Mouse (Mus musculus): ENCODE data around the gene Ptx3. TPM values are rescaled to one million over a fixed set of nuclear protein-coding genes. Genes with fewer than 3 reads are reported as not detected.
A peak's percentile ranks its signal among the peaks of the same experiment; 100 is the strongest.

The Ptx3 gene
- total RNA-seq, 2 experiments from 2014 or later: 1.5 to 1.9 TPM

GRCm38 (mm10) chr3:66251842-66252241 is 32.1 kb downstream of the Ptx3 start:
- H3K4me3 ChIP-seq: no peak overlapping the region
- no peak for DNase-seq (ENCODE audit: low spot score in 2 of 2)
- TF ChIP-seq CTCF (conservative IDR thresholded peaks at IDR 0.05): no peak
- no peak overlapping the region for H3K27ac ChIP-seq

DNA sequence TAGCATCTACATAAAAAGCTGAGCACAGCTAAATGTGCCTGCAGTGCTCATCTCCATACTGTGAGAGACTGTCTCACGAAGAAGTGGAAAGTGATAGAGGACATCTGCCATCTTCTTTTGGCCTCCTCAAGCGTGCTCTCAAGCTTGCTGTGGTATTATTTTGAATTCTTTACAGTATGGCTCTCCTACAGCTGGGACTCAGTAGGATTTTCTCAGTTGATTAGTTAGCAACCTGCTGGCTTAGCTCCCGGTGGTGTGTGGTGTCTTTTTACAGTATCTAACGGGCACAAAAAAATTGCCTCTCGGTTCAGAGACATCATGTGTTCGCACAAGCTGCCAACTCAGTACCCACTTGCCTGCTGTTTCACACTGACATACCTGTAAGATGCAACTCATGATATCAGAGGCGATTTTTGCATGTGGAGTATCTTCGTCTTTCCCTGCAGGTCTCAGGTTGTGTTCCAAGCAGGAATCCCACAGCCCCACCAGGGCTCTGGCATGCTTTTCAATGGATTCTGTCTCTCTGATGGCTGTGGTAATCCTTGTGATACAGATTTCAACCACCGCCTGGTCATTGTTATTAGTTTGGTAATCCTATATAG is 34.9 kb downstream of the Ptx3 start:
- Histone ChIP-seq H3K4me3 (no peak overlapping the region), H3K27ac (no peak overlapping the region)
- no peak for DNase-seq (ENCODE audit: low spot score in 2 of 2)
- TF ChIP-seq CTCF (conservative IDR thresholded peaks at IDR 0.05): no peak

DNA sequence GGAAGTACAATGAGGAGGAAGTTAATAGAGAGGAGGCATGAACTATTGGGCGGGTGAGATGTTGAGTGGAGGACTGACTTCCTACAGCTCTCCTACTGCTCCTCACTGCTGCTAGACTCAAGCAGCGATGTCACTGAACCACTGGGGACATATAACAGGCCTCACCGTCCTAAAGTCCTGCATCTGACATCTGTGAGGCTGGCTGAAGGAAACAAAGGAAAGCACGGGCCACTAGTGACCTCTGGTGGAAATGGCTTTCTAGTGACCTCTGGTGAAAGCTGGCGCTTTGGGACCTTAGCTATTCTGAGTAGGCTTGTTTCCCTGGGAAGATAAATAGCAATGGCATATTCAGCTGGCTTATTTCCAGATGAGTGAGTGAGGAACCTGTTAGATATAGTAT is 42.6 kb downstream of the Ptx3 start:
- no peak overlapping the region for H3K4me3 ChIP-seq
- no peak for DNase-seq (ENCODE audit: low spot score in 2 of 2)
- H3K27ac ChIP-seq: no peak overlapping the region
- peak; percentile 47 for TF ChIP-seq CTCF (conservative IDR thresholded peaks at IDR 0.05)

- Histone ChIP-seq H3K4me3 (no peak overlapping the region), H3K27ac (no peak overlapping the region)
- no peak for TF ChIP-seq CTCF (conservative IDR thresholded peaks at IDR 0.05)
- no peak for DNase-seq (ENCODE audit: low spot score in 2 of 2)
Observed at GRCm38 (mm10) chr3:66263270-66263669, 43.6 kb downstream of the Ptx3 start.

Other genes with a start within 250 kb of the Ptx3 start
- gene Veph1, start 76.9 kb downstream of the Ptx3 start, total RNA-seq (2021): under 1 TPM; 0.13 to 0.20 TPM